Mouse (Mus musculus): ENCODE data around the gene Syne2. TPM values are rescaled to one million over a fixed set of nuclear protein-coding genes. Genes with fewer than 3 reads are reported as not detected.

The Syne2 gene
- polyA plus RNA-seq, 1 experiment from 2014 or later, result 42.0 TPM

GRCm38 (mm10) chr12:75833149-75833959 lies 15.4 kb downstream of the Syne2 start:
- Histone ChIP-seq H3K9ac (replicated peaks) (no peak overlapping the region), H3K27me3 (replicated peaks) (no peaks in the 10 kb centered on the region), H3K4me2 (no peak overlapping the region), H3K4me3 (replicated peaks) (no peak overlapping the region), H3K4me1 (peaks cover 18% of the 10 kb centered on the region), H3K27ac (replicated peaks) (no peak overlapping the region), H3K9me3 (replicated peaks) (no peaks in the 10 kb centered on the region), H3K36me3 (no peaks in the 10 kb centered on the region)
- ATAC-seq (ENCODE audit: low FRiP score), result no peak
- 61% methylated on average over 12 of the region's 12 CpGs for WGBS

GRCm38 (mm10) chr12:75833960-75834729 lies 16.2 kb downstream of the Syne2 start:
- Histone ChIP-seq H3K27me3 (replicated peaks) (no peaks in the 10 kb centered on the region), H3K4me3 (replicated peaks) (no peak overlapping the region), H3K9me3 (replicated peaks) (no peaks in the 10 kb centered on the region), H3K9ac (replicated peaks) (no peak overlapping the region), H3K4me2 (no peak overlapping the region), H3K27ac (replicated peaks) (no peak overlapping the region), H3K36me3 (no peaks in the 10 kb centered on the region), H3K4me1 (peaks cover 18% of the 10 kb centered on the region)
- WGBS, result 72% methylated on average over 14 of the region's 14 CpGs
- no peak for ATAC-seq (ENCODE audit: low FRiP score)

DNA sequence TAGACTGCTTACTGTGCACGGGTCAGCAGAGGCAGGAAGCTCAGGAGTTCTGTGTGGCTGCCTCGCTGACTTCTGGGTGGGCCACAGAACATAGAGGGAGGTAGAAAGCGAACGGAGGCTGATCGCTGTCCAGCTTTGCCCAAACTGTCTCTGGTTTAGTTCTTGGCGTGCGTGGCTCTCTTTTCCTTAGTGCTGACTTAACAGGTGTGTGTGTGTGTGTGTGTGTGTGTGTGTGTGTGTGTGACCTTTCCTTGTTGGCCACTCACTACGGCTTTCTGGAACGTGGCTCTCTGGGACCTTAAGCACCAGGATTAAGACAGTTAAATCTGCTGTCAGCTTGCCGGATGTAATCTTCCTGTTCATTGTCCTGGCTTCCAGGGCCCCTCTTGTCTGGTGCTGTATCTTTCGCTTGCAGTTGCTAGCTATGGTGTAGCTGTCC lies 18.6 kb downstream of the Syne2 start:
- no peaks in the 10 kb centered on the region for H3K27me3 ChIP-seq (replicated peaks)
- H3K4me3 ChIP-seq (replicated peaks), result no peak overlapping the region
- no peaks in the 10 kb centered on the region for H3K9me3 ChIP-seq (replicated peaks)
- H3K27ac ChIP-seq (replicated peaks), result no peak overlapping the region
- ATAC-seq (ENCODE audit: low FRiP score), result no peak
- no peaks in the 10 kb centered on the region for H3K36me3 ChIP-seq
- no peak overlapping the region for H3K9ac ChIP-seq (replicated peaks)
- H3K4me1 ChIP-seq, result peaks cover 13% of the 10 kb centered on the region
- no peak overlapping the region for H3K4me2 ChIP-seq
- 60% methylated on average over 11 of the region's 11 CpGs for WGBS

GRCm38 (mm10) chr12:75837462-75837861 lies 19.5 kb downstream of the Syne2 start:
- H3K9me3 ChIP-seq (replicated peaks), result no peaks in the 10 kb centered on the region
- H3K4me2 ChIP-seq, result no peak overlapping the region
- H3K27me3 ChIP-seq (replicated peaks), result no peaks in the 10 kb centered on the region
- H3K36me3 ChIP-seq, result no peaks in the 10 kb centered on the region
- H3K9ac ChIP-seq (replicated peaks), result no peak overlapping the region
- H3K4me3 ChIP-seq (replicated peaks), result no peak overlapping the region
- no peak for ATAC-seq (ENCODE audit: low FRiP score)
- 84% methylated on average over 4 of the region's 4 CpGs for WGBS
- H3K27ac ChIP-seq (replicated peaks), result no peak overlapping the region
- H3K4me1 ChIP-seq, result peaks cover 13% of the 10 kb centered on the region

DNA sequence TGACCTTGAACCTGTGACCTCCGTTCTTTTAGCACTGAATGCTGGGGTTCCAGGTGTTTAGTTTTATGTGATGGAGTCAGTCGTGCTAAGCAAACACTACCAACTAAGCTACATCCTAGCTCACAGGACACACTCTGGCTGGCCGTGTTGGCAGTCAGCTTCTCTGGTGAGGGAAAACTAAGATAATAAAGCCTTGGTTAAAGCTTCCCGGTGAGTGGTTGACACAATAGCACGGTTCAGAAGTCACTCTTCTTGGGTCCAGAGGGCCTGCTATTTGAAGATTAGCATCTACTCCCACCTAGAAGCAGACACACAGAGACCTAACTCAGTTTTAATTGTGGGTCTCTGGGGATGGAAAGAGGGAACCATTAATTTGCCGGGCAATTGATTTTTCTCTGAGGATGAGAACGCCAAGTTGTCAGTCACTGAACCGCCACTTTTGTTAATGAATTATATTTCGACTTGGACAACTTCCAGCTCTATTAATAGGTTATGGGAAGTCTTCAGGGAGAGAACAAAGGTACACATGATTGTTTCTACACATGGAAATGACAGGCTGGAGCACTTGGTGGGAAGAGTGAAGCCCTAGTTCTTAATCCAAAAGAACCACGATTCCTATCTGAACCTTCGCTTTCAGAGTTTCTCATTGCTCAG lies 21.3 kb downstream of the Syne2 start:
- Histone ChIP-seq H3K9ac (replicated peaks) (no peak overlapping the region), H3K9me3 (replicated peaks) (no peaks in the 10 kb centered on the region), H3K27me3 (replicated peaks) (no peaks in the 10 kb centered on the region), H3K4me2 (no peak overlapping the region), H3K36me3 (no peaks in the 10 kb centered on the region), H3K4me1 (peaks cover 5% of the 10 kb centered on the region; the same call in 1 of the 2 replicates), H3K4me3 (replicated peaks) (no peak overlapping the region), H3K27ac (replicated peaks) (no peak overlapping the region)
- ATAC-seq (ENCODE audit: low FRiP score), result no peak
- WGBS, result 49% methylated on average over 11 of the region's 11 CpGs

- no peak overlapping the region for H3K4me3 ChIP-seq (replicated peaks)
- no peak overlapping the region for H3K27ac ChIP-seq (replicated peaks)
- H3K27me3 ChIP-seq (replicated peaks), result no peaks in the 10 kb centered on the region
- peaks cover 5% of the 10 kb centered on the region; the same call in 1 of the 2 replicates for H3K4me1 ChIP-seq
- no peaks in the 10 kb centered on the region for H3K9me3 ChIP-seq (replicated peaks)
- H3K4me2 ChIP-seq, result no peak overlapping the region
- WGBS, result 77% methylated on average over 7 of the region's 7 CpGs
- H3K36me3 ChIP-seq, result no peaks in the 10 kb centered on the region
- no peak overlapping the region for H3K9ac ChIP-seq (replicated peaks)
- no peak for ATAC-seq (ENCODE audit: low FRiP score)
These were observed 23.2 kb downstream of the Syne2 start for GRCm38 (mm10) chr12:75841183-75841582.

DNA sequence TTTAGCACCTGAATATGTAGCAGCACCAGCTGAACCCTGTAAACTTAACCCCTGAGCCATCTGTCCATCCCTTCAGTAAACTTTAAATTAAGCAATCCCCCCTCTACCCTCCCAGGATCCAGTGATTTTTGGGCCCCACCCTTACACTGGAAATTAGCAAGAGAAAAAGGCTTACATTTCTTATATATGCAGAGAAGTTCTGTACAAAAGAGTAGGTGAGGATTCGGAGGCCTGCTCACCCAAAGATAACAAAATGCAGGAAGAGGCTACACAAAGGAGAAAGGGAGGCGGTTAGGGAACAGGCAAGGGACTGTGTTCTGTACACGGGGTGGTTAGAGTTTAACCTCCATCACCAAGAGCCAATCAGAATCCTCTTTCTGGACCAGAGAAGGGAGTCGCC lies 26.4 kb downstream of the Syne2 start:
- no peaks in the 10 kb centered on the region for H3K9me3 ChIP-seq (replicated peaks)
- H3K4me3 ChIP-seq (replicated peaks), result no peak overlapping the region
- no peak overlapping the region for H3K27ac ChIP-seq (replicated peaks)
- no peak for ATAC-seq (ENCODE audit: low FRiP score)
- no peaks in the 10 kb centered on the region for H3K36me3 ChIP-seq
- H3K4me2 ChIP-seq, result no peak overlapping the region
- H3K27me3 ChIP-seq (replicated peaks), result no peaks in the 10 kb centered on the region
- no peak overlapping the region for H3K9ac ChIP-seq (replicated peaks)
- 84% methylated on average over 4 of the region's 4 CpGs for WGBS
- no peaks in the 10 kb centered on the region for H3K4me1 ChIP-seq

DNA sequence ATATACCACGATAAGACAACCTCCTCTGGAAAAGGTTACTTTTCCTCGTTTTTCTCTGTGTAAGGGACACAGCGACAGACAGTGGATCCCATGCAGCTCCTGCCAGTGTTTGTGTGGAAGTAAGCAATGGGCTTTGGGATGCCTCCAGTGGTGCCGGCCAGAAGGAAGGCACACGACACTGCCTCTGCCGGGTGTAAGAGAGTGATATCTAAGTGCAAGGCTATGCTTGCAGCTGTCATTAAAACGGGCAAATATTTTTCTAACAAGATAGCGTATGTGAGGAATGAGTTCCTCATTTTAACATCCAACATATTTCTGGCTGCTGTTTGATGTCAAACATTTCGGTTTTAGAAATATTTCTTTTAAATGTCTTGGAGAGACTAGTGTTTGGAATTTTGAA lies 27.1 kb downstream of the Syne2 start:
- 79% methylated on average over 9 of the region's 9 CpGs for WGBS
- no peak overlapping the region for H3K4me3 ChIP-seq (replicated peaks)

GRCm38 (mm10) chr12:75846513-75846912 lies 28.6 kb downstream of the Syne2 start:
- WGBS, result 88% methylated on average over 12 of the region's 12 CpGs
- Histone ChIP-seq H3K4me1 (no peaks in the 10 kb centered on the region), H3K4me3 (replicated peaks) (no peak overlapping the region), H3K36me3 (no peaks in the 10 kb centered on the region), H3K4me2 (no peak overlapping the region), H3K9ac (replicated peaks) (no peak overlapping the region), H3K27ac (replicated peaks) (no peak overlapping the region), H3K9me3 (replicated peaks) (no peaks in the 10 kb centered on the region), H3K27me3 (replicated peaks) (no peaks in the 10 kb centered on the region)
- no peak for ATAC-seq (ENCODE audit: low FRiP score)

More for the DNA sequence above, 27.1 kb downstream of the Syne2 start:
- no peaks in the 10 kb centered on the region for H3K4me1 ChIP-seq
- H3K27ac ChIP-seq (replicated peaks), result no peak overlapping the region
- H3K9me3 ChIP-seq (replicated peaks), result no peaks in the 10 kb centered on the region
- H3K4me2 ChIP-seq, result no peak overlapping the region
- H3K9ac ChIP-seq (replicated peaks), result no peak overlapping the region
- H3K27me3 ChIP-seq (replicated peaks), result no peaks in the 10 kb centered on the region
- H3K36me3 ChIP-seq, result no peaks in the 10 kb centered on the region
- ATAC-seq (ENCODE audit: low FRiP score), result no peak

DNA sequence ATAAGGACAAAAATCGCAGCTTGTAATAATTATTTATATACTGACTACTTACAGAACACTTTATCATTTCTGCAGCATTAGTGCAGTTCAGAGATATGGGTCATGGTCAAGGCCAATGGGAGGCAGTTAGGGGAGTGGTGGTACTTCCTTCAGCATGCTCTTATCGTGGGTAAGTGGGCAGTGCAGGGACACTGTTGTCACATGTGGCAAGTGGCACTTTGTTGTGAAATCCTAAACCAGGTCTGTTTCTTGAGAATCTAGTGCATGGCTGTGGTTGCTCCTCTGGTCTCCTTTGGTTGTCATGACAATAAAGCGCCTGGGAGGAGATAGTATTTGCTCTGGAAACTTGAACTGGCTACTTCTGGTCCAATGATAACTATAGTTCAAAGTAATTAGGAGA lies 32.3 kb downstream of the Syne2 start:
- H3K27ac ChIP-seq (replicated peaks), result no peak overlapping the region
- no peak overlapping the region for H3K9ac ChIP-seq (replicated peaks)
- H3K27me3 ChIP-seq (replicated peaks), result no peaks in the 10 kb centered on the region
- WGBS, result 85% methylated on average over 3 of the region's 3 CpGs
- no peak for ATAC-seq (ENCODE audit: low FRiP score)
- H3K4me1 ChIP-seq, result peaks cover 12% of the 10 kb centered on the region; the same call in 1 of the 2 replicates
- H3K4me2 ChIP-seq, result no peak overlapping the region
- no peak overlapping the region for H3K4me3 ChIP-seq (replicated peaks)
- H3K9me3 ChIP-seq (replicated peaks), result no peaks in the 10 kb centered on the region
- H3K36me3 ChIP-seq, result no peaks in the 10 kb centered on the region

DNA sequence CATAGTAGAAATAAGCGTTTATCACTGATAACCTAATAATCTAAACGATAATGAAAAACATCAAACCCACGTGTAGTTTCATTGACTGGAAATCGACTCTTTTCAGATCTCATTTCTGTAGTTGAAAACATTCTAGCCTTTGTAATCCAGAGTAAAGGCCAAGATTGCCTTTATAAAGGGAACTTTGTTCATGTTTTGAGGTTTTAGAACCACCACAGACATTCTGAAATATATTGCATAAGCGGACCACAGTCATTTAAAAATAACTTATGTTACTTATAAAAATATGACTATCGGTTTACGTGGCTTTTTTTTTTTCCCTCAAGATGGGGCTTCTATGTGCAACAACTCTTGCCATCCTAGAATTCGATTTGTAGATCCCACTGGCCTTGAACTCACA lies 33.5 kb downstream of the Syne2 start:
- no peak for ATAC-seq (ENCODE audit: low FRiP score)
- Histone ChIP-seq H3K4me1 (peaks cover 12% of the 10 kb centered on the region; the same call in 1 of the 2 replicates), H3K27ac (replicated peaks) (no peak overlapping the region), H3K36me3 (no peaks in the 10 kb centered on the region), H3K27me3 (replicated peaks) (no peaks in the 10 kb centered on the region), H3K9me3 (replicated peaks) (no peaks in the 10 kb centered on the region), H3K4me3 (replicated peaks) (no peak overlapping the region), H3K9ac (replicated peaks) (no peak overlapping the region), H3K4me2 (no peak overlapping the region)
- WGBS, result 84% methylated on average over 8 of the region's 8 CpGs
